18 mouse cellular contexts compared by ENCODE assay signal in the genomic region with DNA sequence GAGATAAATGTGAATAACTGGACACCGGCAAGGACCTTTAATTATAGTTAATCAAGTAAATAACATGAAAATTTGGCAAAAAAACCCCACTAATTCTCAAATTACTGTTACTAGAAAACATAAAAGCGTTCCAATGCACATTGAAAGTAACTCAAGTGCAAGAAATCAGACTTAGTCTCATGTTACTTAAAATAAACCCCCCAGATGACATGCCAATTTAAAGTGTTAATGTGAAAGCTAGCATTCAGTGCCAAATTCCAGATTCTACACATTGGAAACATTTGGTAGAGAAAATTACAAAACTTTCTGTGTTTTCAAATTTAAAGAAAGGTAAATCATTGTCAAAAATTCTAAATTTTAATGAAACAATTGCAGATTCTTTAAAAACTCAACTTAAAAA.
DNase-seq lines count a peak whose midpoint lies in the region; ATAC-seq and TF ChIP-seq lines count a peak whose summit lies in the region.
"Had no signal": no experiment of that assay in that cellular context is flagged by ENCODE, and none has a peak within 500 bp of the region (broad histone marks: within the 10 kb centered on the region; RNA-seq: fewer than 3 reads in every experiment).

No protein-coding gene starts in this region.

- intact Hi-C loops in heart, postnatal 25 days (cut with DNase I): no loop called here

- TF ChIP-seq EP300 in heart, postnatal 0 days (IDR thresholded peaks at IDR 0.05; ENCODE audit: low read depth): no peak

- peaks cover 29% of the 10 kb centered on the region for H3K36me3 ChIP-seq in heart, embryonic 13.5 days
- H3K36me3 ChIP-seq in heart, embryonic 10.5 days: peaks cover 13% of the 10 kb centered on the region; the same call in 1 of the 2 replicates
- H3K36me3 ChIP-seq in heart, postnatal 0 days (replicated peaks; ENCODE audit: control insufficient read depth, insufficient read depth, low read length): 0 out of 2 replicates have a peak, but pooled peaks cover 3% of the 10 kb centered on the region
- H3K36me3 ChIP-seq: embryonic facial prominence, embryonic 12.5 days; hindbrain, embryonic 15.5 days; kidney, embryonic 15.5 days had no signal

- peaks cover 18% of the 10 kb centered on the region for H3K4me1 ChIP-seq in heart, embryonic 13.5 days
- 0 out of 2 replicates have a peak, but pooled peaks cover 3% of the 10 kb centered on the region for H3K4me1 ChIP-seq in heart, embryonic 10.5 days
- 0 out of 2 replicates have a peak, but pooled peaks cover 5% of the 10 kb centered on the region for H3K4me1 ChIP-seq in heart, postnatal 0 days (ENCODE audit: control insufficient read depth, insufficient read depth)
- H3K4me1 ChIP-seq: forebrain, embryonic 13.5 days; hindbrain, embryonic 15.5 days; kidney, embryonic 15.5 days had no signal

- TF ChIP-seq CTCF in heart, postnatal 0 days (IDR thresholded peaks at IDR 0.05; ENCODE audit: low read depth): no peak
- TF ChIP-seq CTCF in brain, embryonic 14.5 days (IDR thresholded peaks at IDR 0.05; ENCODE audit: borderline replicate concordance, extremely low read depth, insufficient read depth, insufficient read length): no peak

- H3K27me3 ChIP-seq in heart, embryonic 13.5 days (replicated peaks): no peaks in the 10 kb centered on the region
- H3K27me3 ChIP-seq in heart, embryonic 10.5 days (ENCODE audit: insufficient read depth, poor library complexity, severe bottlenecking): no peaks in the 10 kb centered on the region
- no peaks in the 10 kb centered on the region for H3K27me3 ChIP-seq in heart, postnatal 0 days (ENCODE audit: control insufficient read depth, insufficient read depth, low read length)
- H3K27me3 ChIP-seq: embryonic facial prominence, embryonic 12.5 days; forebrain, embryonic 13.5 days; hindbrain, embryonic 15.5 days; kidney, embryonic 15.5 days had no signal

- TF ChIP-seq POLR2A in brain, embryonic 14.5 days (IDR thresholded peaks at IDR 0.05; ENCODE audit: borderline replicate concordance, extremely low read depth, insufficient read depth, insufficient read length, poor library complexity, severe bottlenecking): no peak

- 61% methylated on average over 2 of the region's 2 CpGs for WGBS in heart, embryonic 13.5 days
- 90% methylated on average over 2 of the region's 2 CpGs for WGBS in heart, embryonic 10.5 days
- WGBS in heart, postnatal 0 days: 35% methylated on average over 2 of the region's 2 CpGs

- H3K4me2 ChIP-seq in heart, embryonic 13.5 days: peak overlapping the region; percentile 33
- H3K4me2 ChIP-seq in heart, postnatal 0 days (ENCODE audit: low read depth, low read length): peak overlapping the region; percentile 30; the same call in 1 of the 2 replicates
- H3K4me2 ChIP-seq: embryonic facial prominence, embryonic 12.5 days; forebrain, embryonic 13.5 days; hindbrain, embryonic 15.5 days; kidney, embryonic 15.5 days had no signal

- DNase-seq in heart, embryonic 10.5 days (ENCODE audit: low spot score): no peak
- DNase-seq in heart, postnatal 0 days (ENCODE audit: low spot score): peak; percentile 51
- no peak for DNase-seq in heart, postnatal 25 days (ENCODE audit: low spot score)
- DNase-seq in brain, embryonic 14.5 days (ENCODE audit: low read depth): peak; percentile 48
- no peak for DNase-seq in frontal cortex, postnatal 25 days (ENCODE audit: low spot score in 2 of 2)
- DNase-seq: adrenal gland, adult 8-10 months; adrenal gland, postnatal 36 days; cerebellum, adult 18-20 months; cerebellum, postnatal 10 days; embryo, embryonic 11 days; gastrocnemius, postnatal 36 days; heart, postnatal 14 days had no signal

- 0 out of 2 replicates have a peak, but pooled peaks cover 3% of the 10 kb centered on the region for H3K9me3 ChIP-seq in heart, embryonic 13.5 days
- H3K9me3 ChIP-seq in heart, embryonic 10.5 days: no peaks in the 10 kb centered on the region
- 0 out of 2 replicates have a peak, but pooled peaks cover 3% of the 10 kb centered on the region for H3K9me3 ChIP-seq in heart, postnatal 0 days (replicated peaks; ENCODE audit: control insufficient read depth, low read length)
- H3K9me3 ChIP-seq: embryonic facial prominence, embryonic 12.5 days; forebrain, embryonic 13.5 days; hindbrain, embryonic 15.5 days; kidney, embryonic 15.5 days had no signal

- no peak overlapping the region for H3K4me3 ChIP-seq in heart, embryonic 13.5 days
- no peak overlapping the region for H3K4me3 ChIP-seq in heart, embryonic 10.5 days
- no peak overlapping the region for H3K4me3 ChIP-seq in heart, postnatal 0 days (ENCODE audit: low read depth, low read length)
- H3K4me3 ChIP-seq: embryonic facial prominence, embryonic 12.5 days; forebrain, embryonic 13.5 days; hindbrain, embryonic 15.5 days; kidney, embryonic 15.5 days had no signal

- ATAC-seq in heart, embryonic 13.5 days (ENCODE audit: extremely low read depth, insufficient number of reproducible peaks, low FRiP score, low TSS enrichment): no peak
- ATAC-seq in heart, postnatal 0 days (ENCODE audit: insufficient read depth, low read depth): no peak
- ATAC-seq: intestine, embryonic 16.5 days had no signal

- no peak overlapping the region for H3K9ac ChIP-seq in heart, embryonic 13.5 days
- H3K9ac ChIP-seq in heart, postnatal 0 days (replicated peaks; ENCODE audit: low read depth, low read length): no peak overlapping the region
- H3K9ac ChIP-seq: embryonic facial prominence, embryonic 12.5 days; forebrain, embryonic 13.5 days; hindbrain, embryonic 15.5 days; kidney, embryonic 15.5 days had no signal

- H3K27ac ChIP-seq in heart, embryonic 13.5 days (replicated peaks): peak overlapping the region; percentile 61
- H3K27ac ChIP-seq in heart, embryonic 10.5 days: no peak overlapping the region
- peak overlapping the region; percentile 82 for H3K27ac ChIP-seq in heart, postnatal 0 days (ENCODE audit: low read depth)
- H3K27ac ChIP-seq: embryonic facial prominence, embryonic 12.5 days; forebrain, embryonic 13.5 days; hindbrain, embryonic 15.5 days; kidney, embryonic 15.5 days had no signal

Comparison
In these comparisons a context has a peak if more than half of its experiments do, and no peak if none do; other contexts are left out.
1. DNase-seq: peak in heart, postnatal 0 days (single experiment) and brain, embryonic 14.5 days (single experiment); none in heart, embryonic 10.5 days (single experiment), heart, postnatal 25 days (single experiment) and frontal cortex, postnatal 25 days (0 of 2).